Mouse (Mus musculus): ENCODE measurements around the gene Olfr1126.
"Not testable (repeated sequence)": the region's sequence is repeated elsewhere in the genome, so short reads cannot be mapped to it uniquely, and the experiment has no call there.

The Olfr1126 gene

GRCm38 (mm10) chr2:87453662-87454061, at the start of gene Olfr1126:
Gene Olfr1126 (plus strand): TSS chr2:87453962.
- DNase-seq, result no peak

GRCm38 (mm10) chr2:87416335-87416734, 37.4 kb upstream of the Olfr1126 start, which contains the start of gene Olfr1123:
Gene Olfr1123 (plus strand): TSS chr2:87416635.
- DNase-seq, result no peak

DNA sequence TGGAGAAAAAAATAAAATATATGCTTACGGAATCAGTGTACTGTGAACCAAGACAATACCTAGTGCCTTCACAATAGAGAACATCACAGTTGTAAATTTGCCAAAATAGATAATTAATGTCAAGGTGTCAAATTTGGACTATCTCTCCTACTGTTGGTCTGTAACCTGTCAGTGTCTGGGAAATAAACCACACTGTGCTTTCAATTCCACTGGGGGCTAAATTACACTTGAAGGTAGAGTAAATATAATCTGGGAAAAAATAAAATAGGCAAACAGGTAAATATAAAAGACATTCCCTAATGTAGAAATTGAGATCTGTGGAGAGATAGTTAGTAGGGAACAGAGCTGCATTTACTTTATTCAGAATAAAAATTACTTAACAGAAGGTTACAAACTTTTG, 23.8 kb upstream of the Olfr1126 start, which contains the start of gene Olfr1124:
Gene Olfr1124, plus strand, starts transcription at position 301 of the 400 bp plus-strand sequence.
- DNase-seq, result no peak

GRCm38 (mm10) chr2:87437731-87438130, 16.0 kb upstream of the Olfr1126 start:
- DNase-seq, result no peak

DNA sequence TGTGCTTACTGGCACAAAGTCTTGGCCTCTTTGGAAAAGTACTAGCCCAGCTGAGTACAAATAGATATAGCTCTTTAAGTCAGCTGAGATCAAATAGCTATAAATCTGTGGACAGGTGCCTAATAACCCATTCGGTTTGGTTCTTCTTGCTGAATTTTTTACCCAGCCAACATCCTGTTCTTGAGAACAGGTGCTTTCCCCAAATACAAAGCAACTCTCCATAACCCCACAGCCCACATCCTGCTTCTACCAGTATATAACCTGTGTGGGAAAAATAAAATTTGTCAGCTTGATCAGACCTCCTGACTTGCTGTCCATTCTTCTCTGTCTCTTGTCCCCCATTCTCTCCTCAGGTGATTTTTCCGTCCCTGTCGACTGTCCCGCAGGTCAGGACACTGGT, 8.0 kb downstream of the Olfr1126 start:
- DNase-seq, result no peak

DNA sequence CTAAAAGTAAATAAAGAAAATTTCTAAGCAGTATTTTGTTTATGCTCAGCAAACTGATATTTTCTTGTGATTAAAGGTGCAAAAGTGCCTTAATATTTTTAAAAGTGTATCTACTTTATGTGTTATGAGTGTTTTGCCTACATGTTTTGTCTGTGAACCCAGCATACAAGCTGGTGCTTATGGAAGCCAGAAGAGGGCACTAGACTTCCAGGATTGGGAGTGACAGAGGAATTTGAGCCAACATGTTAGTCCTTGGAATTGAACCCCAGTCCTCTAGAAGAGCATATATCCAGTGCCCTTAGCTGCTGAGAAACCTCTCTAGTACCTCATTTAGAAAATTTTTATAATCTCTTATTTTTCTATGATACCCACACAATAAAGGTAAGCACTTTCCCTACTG, 26.4 kb downstream of the Olfr1126 start:
- no peak for DNase-seq

DNA sequence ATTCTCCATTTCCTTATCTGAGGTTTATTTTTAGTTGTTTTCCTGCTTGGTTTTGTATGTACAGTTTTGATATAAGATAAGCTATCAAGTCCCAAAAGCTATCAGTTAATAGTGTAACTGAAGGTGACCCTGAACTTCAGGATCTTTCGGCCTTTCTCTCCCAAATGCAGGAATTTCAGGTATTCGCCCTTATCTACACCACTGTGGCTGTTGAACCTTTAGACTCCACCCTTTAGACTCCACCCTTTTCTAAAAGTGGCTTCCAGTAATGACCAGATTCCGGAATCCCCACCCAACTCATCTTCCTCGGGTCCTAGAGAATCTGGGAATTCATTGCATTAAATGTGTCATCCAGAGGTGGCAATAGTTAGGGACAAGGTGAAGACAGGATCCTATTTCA, 27.4 kb downstream of the Olfr1126 start:
- no peak for DNase-seq

GRCm38 (mm10) chr2:87482276-87482675, 28.5 kb downstream of the Olfr1126 start:
- no peak for DNase-seq

DNA sequence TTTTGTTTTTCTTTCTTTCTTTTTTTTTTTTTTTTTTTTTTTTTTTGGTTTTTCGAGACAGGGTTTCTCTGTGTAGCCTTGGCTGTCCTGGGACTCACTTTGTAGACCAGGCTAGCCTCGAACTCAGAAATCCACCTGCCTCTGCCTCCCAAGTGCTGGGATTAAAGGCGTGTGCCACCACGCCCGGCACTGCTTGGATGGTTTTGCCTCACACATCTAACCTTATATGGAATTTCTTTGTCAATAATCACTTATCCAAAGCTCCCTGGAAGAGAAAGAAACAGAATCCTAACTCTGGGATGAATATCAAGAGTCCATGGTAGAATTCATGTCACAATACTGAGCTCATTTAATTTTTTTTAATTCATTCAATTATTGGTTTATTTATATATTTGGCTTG, 43.2 kb downstream of the Olfr1126 start, which contains the start of gene Pramel7:
Gene Pramel7, minus strand, starts transcription at position 101 of the 400 bp plus-strand sequence.
- DNase-seq, result not testable (repeated sequence)

- no peak for DNase-seq
These were observed 52.5 kb downstream of the Olfr1126 start, which contains the start of gene Pramel6 for GRCm38 (mm10) chr2:87506265-87506664. Gene Pramel6 (plus strand): TSS chr2:87506565.

Data from cerebellum, postnatal 36 days (tissue).